Mouse (Mus musculus): ENCODE measurements around the gene Baiap2l2.

Gene Baiap2l2

GRCm38 (mm10) chr15:79303725-79304124 lies 18.4 kb upstream of the Baiap2l2 start:
- DNase-seq (ENCODE audit: low read depth, low spot score), result no peak

- DNase-seq (ENCODE audit: low read depth, low spot score), result no peak
Measured at GRCm38 (mm10) chr15:79299563-79300155, 14.3 kb upstream of the Baiap2l2 start.

- DNase-seq (ENCODE audit: low read depth, low spot score), result no peak
Measured at GRCm38 (mm10) chr15:79298553-79298952, 13.2 kb upstream of the Baiap2l2 start.

- DNase-seq (ENCODE audit: low read depth, low spot score), result no peak
Measured at GRCm38 (mm10) chr15:79292779-79293178, 7.4 kb upstream of the Baiap2l2 start.

- no peak for DNase-seq (ENCODE audit: low read depth, low spot score)
Measured at GRCm38 (mm10) chr15:79290340-79290739, 5.0 kb upstream of the Baiap2l2 start.

- DNase-seq (ENCODE audit: low read depth, low spot score), result no peak
Measured at GRCm38 (mm10) chr15:79289441-79289840, 4.1 kb upstream of the Baiap2l2 start.

- DNase-seq (ENCODE audit: low read depth, low spot score), result no peak
Measured at GRCm38 (mm10) chr15:79288387-79288786, 3.0 kb upstream of the Baiap2l2 start.

- DNase-seq (ENCODE audit: low read depth, low spot score), result no peak
Measured at GRCm38 (mm10) chr15:79287091-79287490, 1.8 kb upstream of the Baiap2l2 start.

- no peak for DNase-seq (ENCODE audit: low read depth, low spot score)
Measured at GRCm38 (mm10) chr15:79286141-79286540, 804 bp upstream of the Baiap2l2 start.

GRCm38 (mm10) chr15:79283371-79283770 lies 2.0 kb downstream of the Baiap2l2 start:
- DNase-seq (ENCODE audit: low read depth, low spot score), result no peak

GRCm38 (mm10) chr15:79282434-79282833 lies 2.9 kb downstream of the Baiap2l2 start:
- no peak for DNase-seq (ENCODE audit: low read depth, low spot score)

GRCm38 (mm10) chr15:79281389-79281788 lies 3.9 kb downstream of the Baiap2l2 start:
- DNase-seq (ENCODE audit: low read depth, low spot score), result peak; percentile 88

GRCm38 (mm10) chr15:79280850-79281249 lies 4.5 kb downstream of the Baiap2l2 start:
- DNase-seq (ENCODE audit: low read depth, low spot score), result no peak

GRCm38 (mm10) chr15:79280209-79280608 lies 5.1 kb downstream of the Baiap2l2 start:
- peak; percentile 88 for DNase-seq (ENCODE audit: low read depth, low spot score)

- no peak for DNase-seq (ENCODE audit: low read depth, low spot score)
Measured at GRCm38 (mm10) chr15:79277728-79278127, 7.6 kb downstream of the Baiap2l2 start.

- DNase-seq (ENCODE audit: low read depth, low spot score), result no peak
Measured at GRCm38 (mm10) chr15:79273020-79273419, 12.3 kb downstream of the Baiap2l2 start.

GRCm38 (mm10) chr15:79271124-79271746 lies 14.1 kb downstream of the Baiap2l2 start:
- peak; percentile 74 for DNase-seq (ENCODE audit: low read depth, low spot score)

- DNase-seq (ENCODE audit: low read depth, low spot score), result peak; percentile 80
Measured at GRCm38 (mm10) chr15:79270317-79271123, 14.8 kb downstream of the Baiap2l2 start.

GRCm38 (mm10) chr15:79268521-79268920 lies 16.8 kb downstream of the Baiap2l2 start:
- DNase-seq (ENCODE audit: low read depth, low spot score), result no peak

- no peak for DNase-seq (ENCODE audit: low read depth, low spot score)
Measured at GRCm38 (mm10) chr15:79265384-79265783, 20.0 kb downstream of the Baiap2l2 start.

GRCm38 (mm10) chr15:79263726-79264125 lies 21.6 kb downstream of the Baiap2l2 start:
- DNase-seq (ENCODE audit: low read depth, low spot score), result no peak

GRCm38 (mm10) chr15:79262786-79263309 lies 22.5 kb downstream of the Baiap2l2 start:
- no peak for DNase-seq (ENCODE audit: low read depth, low spot score)

All from ES-CJ7 (cell line).